Mouse (Mus musculus) erythroblast, embryonic 14.5 days (primary cell): ENCODE data around the gene Olfr222.

Experiments used
- GATA1 ChIP-seq: IDR thresholded peaks from 2 replicates; pipeline ENCODE4 v1.6.1; 2012; ENCODE audit warnings: low read length, inconsistent platforms, mixed read lengths
- TAL1 ChIP-seq: IDR thresholded peaks from 3 replicates; pipeline ENCODE4 v1.6.1; 2012; ENCODE audit warnings: low read length, inconsistent platforms, mixed read lengths

DNA sequence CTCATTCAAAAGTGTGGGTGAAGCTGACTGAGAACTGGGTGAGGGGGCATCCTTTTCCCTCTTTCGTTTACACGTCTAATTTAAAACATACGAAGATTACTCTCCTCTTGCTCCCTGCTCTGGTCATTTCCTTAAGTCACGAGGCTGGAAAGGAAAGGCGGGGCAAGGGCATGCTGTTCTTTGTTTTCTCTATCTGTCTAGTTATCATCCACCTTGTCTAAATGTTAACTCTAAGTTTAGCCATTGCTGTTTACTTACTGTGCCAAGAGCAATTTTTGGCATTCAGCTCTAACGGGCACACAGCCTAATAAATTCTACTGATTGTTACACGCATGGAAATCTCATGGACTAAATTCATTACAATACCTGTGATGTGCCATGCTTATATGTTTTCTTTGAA lies 23.2 kb upstream of the Olfr222 start:
- no peak for TF ChIP-seq GATA1
- TF ChIP-seq TAL1 = no peak
